Mouse (Mus musculus) stomach, postnatal 0 days (tissue): ENCODE results near the gene Kiss1r.

ENCODE experiments used
- CTCF ChIP-seq: IDR thresholded peaks from 2 replicates; pipeline ENCODE4 v1.5.1; 2016; ENCODE audit warnings: antibody characterized with exemption, low read depth, mild to moderate bottlenecking, moderate library complexity
- EP300 ChIP-seq: optimal IDR thresholded peaks from 2 replicates; pipeline ENCODE3; 2016; ENCODE audit warnings: antibody characterized with exemption

GRCm38 (mm10) chr10:79949873-79950272, 33.1 kb downstream of the Kiss1r start:
- no peak for TF ChIP-seq CTCF
- no peak for TF ChIP-seq EP300
